Mouse (Mus musculus) adrenal gland, adult 2 months (tissue): ENCODE data around the gene Twnk. TPM values are rescaled to one million over a fixed set of nuclear protein-coding genes. Genes with fewer than 3 reads are reported as not detected.

Source experiments
- DNase-seq: peaks from one replicate; pipeline ENCODE4 v3.0.0; 2021
- long read RNA-seq: library from polyadenylated mRNA; stranded (forward); transcript quantifications from one replicate; pipeline ENCODE4 v2.0.0, GENCODE M21; 2021
- polyA plus RNA-seq: library from polyadenylated mRNA; depleted of rRNA; stranded (reverse); fragments of >200 nt; gene quantifications from 2 replicates; pipeline ENCODE4 v1.2.3, GENCODE M21; 2012; rRNA removed
- total RNA-seq, 2 experiments: library from RNA; stranded (reverse); gene quantifications; 2 replicates each; pipeline ENCODE4 v1.2.3; 2021

Gene Twnk
- total RNA-seq (10 to 100 TPM; 24.7 to 37.1 TPM), polyA plus RNA-seq (7.5 and 9.6 TPM in 2 replicates)
- long read RNA-seq, transcript Twnk-201 (5 exons, 3,488 nt), result major isoform, 39 of 60 reads
- long read RNA-seq, partial matches to known transcripts, result 6 of 60 reads
- long read RNA-seq, other reads (novel, unspliced or antisense), result 15 of 60 reads

DNA sequence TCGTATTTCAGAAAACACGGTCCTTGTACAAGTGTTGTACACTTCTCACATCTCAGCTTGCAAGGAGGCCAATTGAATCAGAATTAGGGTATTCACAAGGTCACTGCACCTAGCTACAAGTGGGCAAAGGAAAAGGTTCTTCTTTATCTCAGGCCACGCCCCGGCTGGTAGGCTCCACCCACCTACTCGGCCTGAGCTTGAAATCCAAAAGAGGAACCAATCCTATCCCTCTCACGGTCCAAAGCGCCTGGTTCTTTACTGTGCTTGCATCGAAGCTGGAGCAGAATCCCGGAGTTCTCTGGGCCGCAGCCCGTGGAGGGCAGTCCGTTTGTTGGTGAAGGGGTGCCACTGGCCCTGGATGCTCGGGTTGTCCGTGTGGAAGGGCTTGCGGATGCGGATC is at the start of gene Twnk:
Gene Twnk (plus strand): TSS at position 220 of the 400 bp plus-strand sequence.
- peak; percentile 74 for DNase-seq

- no peak for DNase-seq
Observed at GRCm38 (mm10) chr19:44959633-44960032, 45.8 kb upstream of the Twnk start.

GRCm38 (mm10) chr19:44965978-44966377 is 39.5 kb upstream of the Twnk start:
- DNase-seq, result no peak

GRCm38 (mm10) chr19:44968329-44968728 is 37.1 kb upstream of the Twnk start:
- no peak for DNase-seq

DNA sequence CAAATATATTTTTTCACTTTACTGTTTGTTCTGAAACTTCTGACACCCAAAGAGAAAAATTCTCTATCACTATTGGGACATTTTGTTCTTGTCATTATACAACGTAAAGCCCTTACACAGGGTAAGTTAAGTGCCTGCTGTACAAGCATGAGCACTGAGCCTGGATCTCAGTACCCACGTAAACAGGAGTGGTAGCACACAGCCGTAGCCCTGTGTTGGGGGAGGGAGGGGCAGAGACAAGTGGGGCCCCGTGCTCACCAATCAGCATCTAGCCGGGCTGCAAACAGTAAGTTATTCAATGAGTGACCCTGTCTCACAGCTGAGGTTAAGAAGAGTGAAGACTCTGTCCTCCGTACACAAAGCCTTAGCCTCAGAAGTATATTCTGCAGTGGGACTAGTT is 28.8 kb upstream of the Twnk start:
- DNase-seq, result no peak

DNA sequence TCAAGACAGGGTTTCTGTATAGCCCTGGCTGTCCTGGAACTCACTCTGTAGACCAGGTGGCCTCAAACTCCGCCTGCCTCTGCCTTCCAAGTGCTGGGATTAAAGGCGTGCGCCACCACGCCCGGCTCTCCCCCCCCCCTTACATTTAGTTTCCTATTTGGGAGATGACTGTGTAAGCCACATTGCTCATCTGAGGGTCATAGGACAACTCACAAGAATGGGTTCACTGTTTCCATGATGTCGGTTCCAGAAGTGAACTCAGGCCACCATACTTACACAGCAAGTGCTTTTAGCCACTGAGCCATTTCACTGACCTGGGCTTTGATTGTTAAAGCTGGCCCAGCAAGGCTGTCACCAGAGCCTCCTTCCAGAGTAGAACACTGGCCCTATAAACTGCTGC is 28.3 kb upstream of the Twnk start:
- no peak for DNase-seq

GRCm38 (mm10) chr19:44980787-44981186 is 24.7 kb upstream of the Twnk start:
- DNase-seq, result no peak

DNA sequence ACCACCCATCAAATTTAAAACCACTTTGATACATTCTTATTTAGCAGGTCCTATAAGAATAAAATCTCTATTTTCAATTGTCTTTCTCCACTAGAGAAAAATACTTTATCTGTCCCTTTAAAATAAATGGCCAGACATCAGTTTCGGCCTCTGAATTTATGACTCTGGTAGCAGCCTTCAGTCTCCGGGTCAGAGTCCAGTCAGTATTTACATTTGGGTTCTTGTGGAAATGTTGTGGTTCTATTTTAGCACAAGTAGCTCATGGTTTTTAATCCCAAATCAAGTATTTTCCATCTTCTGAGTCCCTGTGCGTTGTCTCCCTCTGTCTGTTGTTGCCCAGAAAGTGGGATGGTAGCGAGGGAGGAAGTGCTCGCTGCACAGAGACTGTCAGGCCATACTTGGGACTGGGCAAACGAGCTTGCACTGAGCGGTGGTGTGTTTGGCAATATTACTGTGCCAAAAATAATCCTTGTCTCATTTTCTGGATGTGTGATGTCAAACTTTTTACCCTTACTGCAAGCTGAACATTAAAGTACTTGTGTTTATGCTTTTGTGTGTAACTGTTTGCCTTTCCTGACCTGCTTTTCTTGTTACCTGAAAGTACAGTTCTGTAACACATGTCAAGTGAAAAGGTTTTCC is 22.9 kb upstream of the Twnk start:
- DNase-seq, result no peak

- DNase-seq, result no peak
Observed at GRCm38 (mm10) chr19:44983366-44983765, 22.1 kb upstream of the Twnk start.

- DNase-seq, result no peak
Observed at GRCm38 (mm10) chr19:44984420-44984819, 21.0 kb upstream of the Twnk start.

DNA sequence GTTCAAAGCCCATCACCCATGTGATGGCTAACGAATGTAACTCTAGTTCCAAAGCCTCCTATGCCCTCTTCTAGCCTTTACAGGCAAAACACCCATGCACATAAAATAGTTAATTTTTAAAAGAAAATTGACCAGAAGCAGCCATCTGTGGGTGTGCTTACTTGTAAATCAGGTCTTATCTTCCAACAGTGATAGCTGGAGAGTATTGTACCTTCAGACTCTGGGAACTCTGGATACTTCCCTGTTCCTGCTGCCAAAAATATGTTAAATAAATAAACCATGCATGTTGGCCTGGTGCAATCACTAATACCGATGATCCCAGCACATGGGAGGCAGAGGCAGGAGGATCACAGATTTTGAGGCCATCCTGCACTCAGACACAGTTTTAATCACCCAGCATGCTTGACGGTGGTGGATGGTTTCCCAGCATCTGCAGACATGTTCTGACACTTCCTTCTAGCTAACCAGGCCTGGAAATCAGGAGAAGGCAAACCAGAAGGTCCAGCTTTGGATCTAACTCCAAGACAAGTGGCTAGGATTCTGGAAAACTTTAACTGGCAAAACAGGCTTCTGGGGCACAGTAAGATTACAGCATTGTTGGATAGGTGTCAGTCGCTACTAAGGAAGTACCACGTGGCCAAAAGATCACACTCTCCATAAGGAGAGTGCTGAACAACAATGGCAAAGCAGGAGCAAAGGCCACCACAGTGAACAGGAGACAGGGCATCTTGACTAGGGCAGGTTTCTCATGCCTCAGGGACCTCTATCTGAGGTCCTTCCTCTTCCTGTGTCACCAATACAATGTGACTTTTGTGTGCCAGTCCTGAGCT is 20.1 kb upstream of the Twnk start:
- no peak for DNase-seq

DNA sequence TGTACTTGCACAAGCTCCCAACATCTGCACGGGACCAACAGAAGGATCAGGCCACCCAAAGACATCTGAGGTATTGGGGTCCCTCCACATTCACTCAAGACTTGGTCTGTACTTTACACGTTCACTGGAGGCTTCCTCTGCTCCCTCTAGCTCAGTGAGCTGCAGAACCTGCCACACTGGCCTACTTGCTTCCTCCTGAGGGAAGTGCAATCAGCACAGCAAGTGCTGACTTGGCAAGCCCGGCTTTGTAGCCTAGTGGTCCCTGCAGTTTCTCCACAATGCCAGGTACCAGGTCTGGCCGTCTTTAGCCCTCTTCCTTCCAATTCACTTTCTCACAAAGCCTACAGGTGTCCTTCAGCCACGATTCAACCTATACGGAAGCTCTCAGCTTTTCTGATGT is 18.5 kb upstream of the Twnk start:
- DNase-seq, result no peak

DNA sequence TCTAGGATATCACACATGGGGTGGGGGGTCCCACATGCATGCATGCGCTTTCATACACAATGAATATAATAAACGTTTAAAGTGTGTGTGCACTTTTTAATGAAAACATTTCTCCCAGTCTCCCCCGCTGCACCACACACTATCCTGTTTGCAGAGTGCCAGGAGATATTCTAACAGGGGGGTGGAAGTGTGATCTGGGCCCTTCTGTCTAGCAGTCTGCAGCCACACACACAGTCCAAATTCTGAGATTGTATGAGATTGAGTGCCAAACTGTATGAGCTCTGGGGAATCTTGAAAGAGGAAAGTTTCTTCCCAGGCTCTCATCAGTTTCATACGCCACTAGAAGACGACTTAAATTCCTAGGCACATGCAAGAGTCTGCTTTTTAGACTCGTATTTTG is 17.6 kb upstream of the Twnk start:
- no peak for DNase-seq

DNA sequence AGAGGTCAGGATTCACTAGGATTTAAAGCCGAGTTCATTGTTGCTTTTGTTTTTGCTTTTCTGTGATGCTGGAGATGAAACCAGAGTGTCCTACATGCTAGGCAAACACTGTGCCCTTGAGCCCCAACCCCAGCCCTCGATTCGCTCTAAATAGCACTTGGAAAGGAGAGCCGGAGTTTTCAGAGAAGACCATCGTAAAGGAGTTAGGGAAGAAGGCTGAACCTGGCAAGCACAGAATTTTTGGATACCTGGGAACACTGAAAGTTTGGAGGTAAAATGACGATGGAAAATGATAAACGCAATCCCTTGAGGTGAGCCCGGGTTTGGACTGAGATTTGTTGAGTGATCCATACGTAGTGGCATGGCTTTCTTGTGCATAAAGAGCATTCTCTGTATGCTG is 17.1 kb upstream of the Twnk start:
- no peak for DNase-seq

GRCm38 (mm10) chr19:44988831-44989566 is 16.5 kb upstream of the Twnk start, which contains the start of gene Sema4g:
Gene Sema4g, plus strand, starts transcription at chr19:44989101.
- peak; percentile 53 for DNase-seq

- DNase-seq, result peak; percentile 42
Observed at GRCm38 (mm10) chr19:44989567-44990495, 15.6 kb upstream of the Twnk start.

DNA sequence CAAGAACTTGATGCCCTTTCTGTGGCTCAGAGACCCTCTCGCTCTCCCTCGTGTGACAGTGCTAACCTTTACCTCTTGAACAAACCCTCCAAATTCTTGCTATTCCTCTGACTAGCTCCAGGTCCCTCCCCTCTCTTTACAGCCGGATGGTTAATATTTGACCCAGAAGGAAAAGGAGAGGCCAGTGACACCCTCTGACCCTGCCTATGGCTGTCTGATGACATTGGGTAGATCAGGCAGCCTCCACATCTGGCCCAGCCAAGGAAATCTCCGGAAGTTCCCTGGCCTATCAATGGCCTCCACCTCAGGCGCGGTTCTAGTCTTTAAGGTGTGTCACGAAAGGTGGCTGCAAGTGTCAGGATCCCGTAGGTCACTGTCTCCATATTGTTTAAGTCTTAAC is 14.4 kb upstream of the Twnk start:
- DNase-seq, result no peak

GRCm38 (mm10) chr19:44992246-44992645 is 13.2 kb upstream of the Twnk start:
- DNase-seq, result no peak

- DNase-seq, result no peak
Observed at GRCm38 (mm10) chr19:44992712-44993111, 12.8 kb upstream of the Twnk start.

GRCm38 (mm10) chr19:44997786-44998185 is 7.7 kb upstream of the Twnk start:
- DNase-seq, result no peak

DNA sequence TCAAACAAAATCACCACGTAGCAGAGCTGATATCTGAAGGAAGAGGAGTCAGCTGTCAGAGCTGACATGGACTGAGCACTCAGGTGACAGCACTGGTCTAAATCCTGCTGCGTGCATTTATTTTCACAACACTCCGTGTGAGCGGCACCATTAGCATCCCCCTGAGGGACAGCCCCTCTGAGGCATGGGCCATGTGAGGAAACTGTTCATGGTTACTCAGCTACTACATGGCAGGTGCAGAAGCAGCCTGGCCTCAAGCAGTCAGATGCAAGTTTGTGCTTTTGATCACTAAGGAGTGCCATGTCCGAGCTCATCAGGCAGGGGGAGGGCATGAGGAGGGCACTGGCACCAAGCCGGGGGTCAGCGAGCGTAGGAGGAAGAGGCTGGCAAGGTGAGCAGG is 5.8 kb upstream of the Twnk start:
- no peak for DNase-seq
